Mouse (Mus musculus) lung, embryonic 14.5 days (tissue): ENCODE results near the gene Zkscan17. TPM values are rescaled to one million over a fixed set of nuclear protein-coding genes. Genes with fewer than 3 reads are reported as not detected.
A peak's percentile ranks its signal among the peaks of the same experiment; 100 is the strongest.

Experiments
- ATAC-seq: fragments of 200-750 bp; cut with Nextera tagmentation; 2 replicates; pipeline ENCODE4 v1.8.0; 2017; ENCODE audit warnings: mild to moderate bottlenecking, moderate TSS enrichment, moderate library complexity; ENCODE audit not compliant: insufficient read depth
- DNase-seq: peaks from one replicate; pipeline ENCODE4 v3.0.0-alpha.2; 2015
- H3K27ac ChIP-seq: fragments of 300-500 bp; sonication (generic); 2 replicates; pipeline ENCODE4 v1.5.1; 2014; ENCODE audit warnings: low read depth, mild to moderate bottlenecking, moderate library complexity
- H3K27me3 ChIP-seq: fragments of 300-500 bp; sonication (generic); 2 replicates; pipeline ENCODE4 v1.6.1; 2014; ENCODE audit warnings: low read length, control low read depth; ENCODE audit not compliant: insufficient read depth
- H3K36me3 ChIP-seq: fragments of 300-500 bp; sonication (generic); 2 replicates; pipeline ENCODE4 v1.6.1; 2014; ENCODE audit warnings: control low read depth; ENCODE audit not compliant: insufficient read depth
- H3K4me1 ChIP-seq: fragments of 300-500 bp; sonication (generic); 2 replicates; pipeline ENCODE4 v1.6.1; 2014; ENCODE audit warnings: antibody characterized with exemption, control low read depth; ENCODE audit not compliant: insufficient read depth
- H3K4me2 ChIP-seq: fragments of 300-500 bp; sonication (generic); 2 replicates; pipeline ENCODE4 v1.6.1; 2014; ENCODE audit warnings: mild to moderate bottlenecking
- H3K4me3 ChIP-seq: fragments of 300-500 bp; sonication (generic); 2 replicates; pipeline ENCODE4 v1.5.1; 2014; ENCODE audit warnings: low read depth, low read length
- H3K9ac ChIP-seq: fragments of 300-500 bp; sonication (generic); 2 replicates; pipeline ENCODE4 v1.6.1; 2014
- H3K9me3 ChIP-seq: fragments of 300-500 bp; sonication (generic); 2 replicates; pipeline ENCODE4 v1.6.1; 2016; ENCODE audit warnings: low read depth, low read length, control low read depth
- CTCF ChIP-seq: IDR thresholded peaks from 2 replicates; pipeline ENCODE4 v1.5.1; 2016; ENCODE audit warnings: antibody characterized with exemption, low read depth
- WGBS: fragments of 180-500 bp; shearing (Covaris S2); extraction: QIAGEN DNeasy Blood & Tissue Kit; methylation state at CpG from one replicate; pipeline ENCODE4 v1.1.7; 2014; 5-methylcytosine and 5-hydroxymethylcytosine counted together
- polyA plus RNA-seq: library from polyadenylated mRNA; unstranded; fragments of >200 nt; fragmentation: Nextera tagmentation; extraction: Ambion mirVana; gene quantifications from 2 replicates; pipeline ENCODE4 v1.2.1, GENCODE M21; 2014

The Zkscan17 gene
- polyA plus RNA-seq, 1 experiment from 2014 or later, result 30.9 TPM

DNA sequence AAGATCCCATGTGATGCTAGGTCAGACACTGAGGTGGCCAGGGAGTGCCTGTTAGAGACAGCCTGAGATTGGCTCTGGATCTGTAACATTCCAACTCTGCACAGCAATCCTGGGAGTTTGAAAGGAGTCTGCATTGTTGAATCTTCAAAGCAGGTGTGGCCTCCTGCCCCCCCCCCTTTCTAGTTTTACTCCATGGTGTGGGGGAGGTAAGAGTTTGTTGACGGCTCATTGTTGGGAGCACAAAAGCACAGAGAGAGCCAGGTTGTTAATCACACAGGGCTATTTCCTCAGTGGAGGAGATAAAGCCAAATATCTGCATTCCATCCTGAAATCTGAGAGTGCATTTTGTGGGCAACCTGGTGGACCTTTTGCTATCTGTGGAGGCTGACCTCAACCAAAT lies 15.0 kb downstream of the Zkscan17 start:
- no peak for ATAC-seq

DNA sequence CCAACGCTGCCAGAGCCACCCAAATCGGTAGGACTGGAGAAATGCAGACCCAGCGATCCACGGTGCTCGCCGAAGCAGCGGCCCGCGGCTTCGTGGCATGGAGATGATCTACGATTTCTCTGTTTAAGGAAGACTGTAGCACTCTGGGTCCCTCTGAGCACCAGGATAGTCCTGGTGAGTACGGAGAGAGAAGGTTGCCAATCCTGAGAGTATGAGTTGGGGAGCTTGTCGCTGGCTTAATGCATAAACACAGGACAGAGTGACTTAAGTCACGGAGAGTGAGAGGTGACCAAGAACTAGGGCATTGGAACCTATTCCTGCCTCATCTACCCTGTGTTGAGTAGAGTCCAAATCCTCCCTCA lies 19.9 kb downstream of the Zkscan17 start:
- H3K27ac ChIP-seq, result peak overlapping the region; percentile 94
- DNase-seq, result no peak
- H3K4me2 ChIP-seq, result peak overlapping the region; percentile 94
- ATAC-seq, result peak; percentile 23; the same call in 1 of the 2 replicates
- H3K4me1 ChIP-seq, result peaks cover 6% of the 10 kb centered on the region
- no peak for TF ChIP-seq CTCF
- no peaks in the 10 kb centered on the region for H3K9me3 ChIP-seq
- peak overlapping the region; percentile 93 for H3K9ac ChIP-seq
- under 1% methylated on average over 14 of the region's 14 CpGs for WGBS
- peak overlapping the region; percentile 88 for H3K4me3 ChIP-seq
- no peaks in the 10 kb centered on the region for H3K27me3 ChIP-seq
- H3K36me3 ChIP-seq, result peaks cover 29% of the 10 kb centered on the region

More for the DNA sequence above, 15.0 kb downstream of the Zkscan17 start:
- no peak for DNase-seq
- no peaks in the 10 kb centered on the region for H3K36me3 ChIP-seq
- no peaks in the 10 kb centered on the region for H3K27me3 ChIP-seq
- H3K9ac ChIP-seq, result no peak overlapping the region
- H3K4me3 ChIP-seq, result no peak overlapping the region
- no peaks in the 10 kb centered on the region for H3K9me3 ChIP-seq
- no peak overlapping the region for H3K4me2 ChIP-seq
- no peak for TF ChIP-seq CTCF
- 68% methylated on average over 1 of the region's 1 CpGs for WGBS
- no peak overlapping the region for H3K27ac ChIP-seq
- H3K4me1 ChIP-seq, result no peaks in the 10 kb centered on the region

DNA sequence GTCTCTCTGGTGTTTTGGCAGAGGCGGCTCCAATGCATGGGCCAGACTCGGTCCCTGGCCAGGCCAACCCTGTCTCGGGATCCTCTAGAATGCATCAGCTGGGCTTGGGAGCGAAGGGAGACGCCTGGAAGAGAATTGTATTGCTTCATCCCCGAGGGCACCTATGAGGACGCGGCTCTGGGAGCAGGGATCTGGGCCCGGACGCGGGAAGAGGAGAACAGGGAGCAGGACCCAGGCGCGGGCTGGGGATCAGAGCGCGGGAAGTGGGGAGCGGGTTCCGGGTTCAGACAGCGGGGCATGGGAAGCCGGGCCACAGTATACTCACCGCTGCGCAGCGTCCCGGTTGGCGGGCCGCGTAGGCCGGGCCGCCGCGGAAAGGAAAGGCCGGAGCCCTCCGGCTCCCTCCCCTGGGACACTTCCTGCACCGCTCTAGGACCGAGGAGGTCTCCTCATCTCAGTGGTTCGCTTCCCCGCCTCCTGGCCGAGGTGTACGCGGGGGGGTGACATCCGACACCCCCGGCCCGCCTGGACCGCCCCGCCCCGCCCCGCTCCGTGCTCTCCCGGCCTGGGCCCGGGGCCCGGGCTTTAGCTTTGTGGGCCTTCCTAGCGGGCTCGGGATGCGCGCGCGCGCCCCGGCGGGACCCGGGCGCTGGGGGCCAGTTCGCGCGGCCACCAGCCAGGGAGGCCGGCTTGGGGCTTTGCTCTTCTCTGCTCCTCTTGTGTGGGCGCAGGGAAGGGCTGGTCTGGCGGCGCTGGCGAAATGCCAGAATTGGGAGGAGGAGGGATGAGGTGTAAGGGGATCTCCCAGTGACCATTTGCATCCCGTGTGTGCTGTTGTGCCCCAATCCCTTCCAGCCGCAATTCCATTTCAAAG lies 20.5 kb downstream of the Zkscan17 start:
- peak overlapping the region; percentile 94 for H3K4me2 ChIP-seq
- H3K4me1 ChIP-seq, result peaks cover 6% of the 10 kb centered on the region
- ATAC-seq (peak; percentile 95), DNase-seq (peak; percentile 97)
- peak overlapping the region; percentile 94 for H3K27ac ChIP-seq
- no peaks in the 10 kb centered on the region for H3K27me3 ChIP-seq
- peak overlapping the region; percentile 88 for H3K4me3 ChIP-seq
- WGBS, result under 1% methylated on average over 58 of the region's 71 CpGs
- TF ChIP-seq CTCF, result no peak
- peaks cover 35% of the 10 kb centered on the region for H3K36me3 ChIP-seq
- H3K9me3 ChIP-seq, result no peaks in the 10 kb centered on the region
- H3K9ac ChIP-seq, result peak overlapping the region; percentile 93

DNA sequence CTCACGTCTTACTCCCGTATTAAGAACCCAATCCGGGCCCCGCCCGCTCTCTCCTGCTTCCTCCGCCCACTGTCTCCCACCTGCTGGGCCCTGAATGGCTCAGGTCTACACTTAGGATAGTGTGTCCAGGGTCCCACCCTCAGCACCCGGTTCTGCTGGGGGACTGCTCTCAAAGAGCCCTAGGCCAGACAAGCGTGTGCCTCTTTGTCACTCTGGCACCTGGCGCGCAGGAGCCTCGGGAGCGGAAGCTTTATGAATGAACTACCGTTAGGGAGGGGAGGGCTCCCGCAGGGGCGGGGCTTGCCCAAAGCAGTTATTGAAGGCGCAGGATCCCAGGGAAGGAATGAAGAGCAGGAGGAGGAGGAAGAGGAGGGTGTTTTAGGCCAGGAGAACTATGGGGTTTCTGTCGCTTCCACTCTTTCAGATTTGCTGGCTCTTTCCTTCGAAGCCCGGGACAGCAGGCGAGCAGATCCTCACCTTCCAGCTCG lies 21.2 kb downstream of the Zkscan17 start:
- Histone ChIP-seq H3K4me1 (peaks cover 6% of the 10 kb centered on the region), H3K9ac (peak overlapping the region; percentile 93), H3K27ac (peak overlapping the region; percentile 94), H3K4me2 (peak overlapping the region; percentile 94), H3K4me3 (peak overlapping the region; percentile 88), H3K36me3 (peaks cover 42% of the 10 kb centered on the region), H3K27me3 (no peaks in the 10 kb centered on the region), H3K9me3 (no peaks in the 10 kb centered on the region)
- ATAC-seq, result peak; percentile 51
- DNase-seq, result peak; percentile 81
- WGBS, result under 1% methylated on average over 21 of the region's 21 CpGs
- no peak for TF ChIP-seq CTCF

DNA sequence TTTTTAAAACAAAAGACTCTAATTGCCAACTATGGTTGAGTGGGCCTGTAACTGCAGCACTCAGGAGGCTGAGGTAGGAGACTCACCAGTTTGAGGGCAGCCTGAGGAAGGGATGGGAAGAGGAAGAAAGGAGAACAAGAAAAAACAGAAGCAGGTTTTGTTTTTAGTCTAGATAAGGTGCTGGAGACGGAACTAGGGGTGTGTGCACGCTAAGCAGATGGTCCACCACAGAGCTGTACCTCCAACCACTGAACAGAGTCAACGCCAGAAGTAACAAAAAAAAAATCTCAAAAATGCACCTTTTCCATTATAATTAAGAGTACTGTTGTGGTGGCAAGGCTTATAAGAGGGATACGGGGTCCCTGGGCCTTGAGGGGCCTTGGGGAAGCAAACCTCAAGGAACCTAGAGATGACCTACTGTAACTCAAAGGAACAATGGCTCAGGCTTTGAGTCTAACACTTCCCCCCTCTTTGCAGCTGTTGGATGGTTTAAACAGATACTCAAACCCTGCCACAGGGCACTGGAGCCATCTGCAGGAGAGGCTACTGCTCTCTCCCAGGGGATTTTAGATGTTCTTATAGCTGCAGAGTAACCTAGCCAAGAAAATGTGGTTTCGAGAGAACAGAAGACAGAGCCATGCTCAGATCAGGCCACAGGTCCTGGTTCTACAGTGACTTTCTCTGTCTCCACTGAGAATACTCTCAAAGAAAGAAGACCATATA lies 24.4 kb downstream of the Zkscan17 start:
- DNase-seq (no peak), ATAC-seq (no peak)
- H3K4me2 ChIP-seq, result no peak overlapping the region
- no peaks in the 10 kb centered on the region for H3K9me3 ChIP-seq
- no peak overlapping the region for H3K9ac ChIP-seq
- no peak for TF ChIP-seq CTCF
- H3K27me3 ChIP-seq, result no peaks in the 10 kb centered on the region
- H3K4me1 ChIP-seq, result peaks cover 6% of the 10 kb centered on the region
- no peak overlapping the region for H3K27ac ChIP-seq
- H3K36me3 ChIP-seq, result peaks cover 75% of the 10 kb centered on the region
- H3K4me3 ChIP-seq, result no peak overlapping the region
- 92% methylated on average over 5 of the region's 5 CpGs for WGBS

DNA sequence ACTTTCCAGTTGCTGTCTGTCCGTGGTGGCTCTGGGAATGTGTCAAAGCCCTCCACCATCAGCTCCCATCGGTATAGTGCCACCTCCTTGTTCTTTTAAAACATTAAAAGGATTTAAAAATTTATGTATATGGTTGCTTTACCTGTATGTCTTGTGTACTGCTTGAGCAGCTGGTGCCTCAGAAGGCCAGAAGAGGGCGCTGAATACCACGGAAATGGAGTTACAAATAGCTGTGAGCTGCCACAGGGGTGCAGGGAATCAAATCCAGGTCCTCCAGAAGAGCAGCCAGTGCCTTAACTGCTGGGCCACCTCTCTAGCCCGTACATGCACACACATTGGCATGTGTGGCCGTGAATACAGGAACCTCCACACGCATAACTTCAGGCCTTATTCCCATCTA lies 28.8 kb downstream of the Zkscan17 start:
- H3K4me1 ChIP-seq, result no peaks in the 10 kb centered on the region
- no peak overlapping the region for H3K9ac ChIP-seq
- H3K36me3 ChIP-seq, result peaks cover 99% of the 10 kb centered on the region
- H3K27me3 ChIP-seq, result no peaks in the 10 kb centered on the region
- H3K4me2 ChIP-seq, result no peak overlapping the region
- H3K27ac ChIP-seq, result no peak overlapping the region
- no peak overlapping the region for H3K4me3 ChIP-seq
- no peaks in the 10 kb centered on the region for H3K9me3 ChIP-seq
- DNase-seq (no peak), ATAC-seq (no peak)
- 92% methylated on average over 7 of the region's 7 CpGs for WGBS
- no peak for TF ChIP-seq CTCF

DNA sequence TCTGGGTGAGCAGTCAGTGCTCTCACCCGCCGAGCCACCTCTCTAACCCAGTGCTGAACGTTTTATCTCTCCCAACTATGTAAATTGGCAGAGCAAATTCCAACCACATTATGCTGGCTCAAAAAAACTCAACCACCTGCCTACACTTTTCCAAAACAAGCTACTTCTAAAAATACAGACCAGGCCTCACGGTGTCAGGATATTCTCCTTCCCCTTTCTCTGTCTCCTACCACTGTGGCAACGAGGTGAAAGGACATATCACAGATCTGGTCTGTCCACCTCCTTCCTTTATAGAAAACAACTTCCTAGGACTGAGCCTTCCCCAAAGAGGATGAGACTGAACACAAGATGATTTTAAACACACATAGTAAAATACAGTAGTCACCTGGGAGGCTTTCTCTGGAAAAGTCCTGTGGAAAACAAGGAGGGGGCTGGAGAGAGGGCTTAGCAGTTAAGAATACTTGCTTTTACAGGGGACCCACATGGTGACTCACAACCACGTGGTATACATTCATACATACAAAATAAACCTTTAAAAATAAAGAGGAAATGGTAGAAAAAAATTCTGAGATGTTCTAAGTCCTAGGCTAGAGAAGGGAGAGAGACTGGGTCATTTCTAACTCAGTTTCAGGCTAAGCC lies 29.8 kb downstream of the Zkscan17 start:
- Histone ChIP-seq H3K9me3 (no peaks in the 10 kb centered on the region), H3K4me2 (no peak overlapping the region), H3K27me3 (no peaks in the 10 kb centered on the region), H3K4me1 (no peaks in the 10 kb centered on the region), H3K27ac (no peak overlapping the region), H3K9ac (no peak overlapping the region), H3K36me3 (peaks cover 99% of the 10 kb centered on the region), H3K4me3 (no peak overlapping the region)
- DNase-seq, result no peak
- TF ChIP-seq CTCF, result no peak
- WGBS, result 75% methylated on average over 6 of the region's 6 CpGs
- no peak for ATAC-seq
